Mouse (Mus musculus) C2C12 (cell line): ENCODE results near the gene Babam2. TPM values are rescaled to one million over a fixed set of nuclear protein-coding genes. Genes with fewer than 3 reads are reported as not detected.

Experiments used
- H3K27me3 ChIP-seq: one replicate; pipeline ENCODE4 v1.6.1; 2011; ENCODE audit not compliant: control insufficient read depth, insufficient read depth, insufficient read length
- H3K36me3 ChIP-seq: one replicate; pipeline ENCODE4 v1.6.1; 2011; ENCODE audit not compliant: control insufficient read depth, insufficient read depth
- H3K4me3 ChIP-seq: one replicate; pipeline ENCODE4 v1.5.1; 2011; ENCODE audit warnings: mild to moderate bottlenecking, control low read depth; ENCODE audit not compliant: poor library complexity, insufficient read depth, severe bottlenecking
- H3K79me2 ChIP-seq: one replicate; pipeline ENCODE4 v1.6.1; 2011; ENCODE audit not compliant: control insufficient read depth, insufficient read depth
- H3K79me3 ChIP-seq: one replicate; pipeline ENCODE4 v1.6.1; 2011; ENCODE audit warnings: low read depth, control low read depth
- H3ac ChIP-seq: one replicate; pipeline ENCODE3; 2011; ENCODE audit warnings: low read depth; ENCODE audit not compliant: control insufficient read depth, insufficient read length
- CEBPB ChIP-seq: IDR thresholded peaks from one replicate; pipeline ENCODE4 v1.6.1; 2011; ENCODE audit warnings: low read depth, mild to moderate bottlenecking, control low read depth, moderate library complexity
- CTCF ChIP-seq: IDR thresholded peaks from one replicate; pipeline ENCODE4 v1.5.1; 2011; ENCODE audit not compliant: control insufficient read depth, insufficient read depth, insufficient read length
- FOSL1 ChIP-seq: IDR thresholded peaks from one replicate; pipeline ENCODE4 v1.8.0; 2011; ENCODE audit warnings: mild to moderate bottlenecking, low read length; ENCODE audit not compliant: poor library complexity, insufficient read depth, severe bottlenecking
- MAX ChIP-seq: IDR thresholded peaks from one replicate; pipeline ENCODE4 v1.6.1; 2011; ENCODE audit warnings: mild to moderate bottlenecking, control low read depth
- MYOD1 ChIP-seq: IDR thresholded peaks from one replicate; pipeline ENCODE4 v1.6.1; 2011; ENCODE audit warnings: low read depth; ENCODE audit not compliant: control insufficient read depth, insufficient read length
- MYOG ChIP-seq: IDR thresholded peaks from one replicate; pipeline ENCODE4 v1.6.1; 2011; ENCODE audit not compliant: control insufficient read depth, insufficient read length; ENCODE audit errors: extremely low read depth
- USF1 ChIP-seq: IDR thresholded peaks from one replicate; pipeline ENCODE4 v1.6.1; 2011; ENCODE audit warnings: low read depth, mild to moderate bottlenecking, control low read depth, moderate library complexity
- polyA plus RNA-seq: library from polyadenylated mRNA; unstranded; fragments of >200 nt; fragmentation: generic; extraction: Trizol; gene quantifications from one replicate; pipeline ENCODE4 v1.2.1, GENCODE M21; 2012; ENCODE audit warnings: missing spikeins

The Babam2 gene
- polyA plus RNA-seq, 1 experiment = 36.0 TPM

- H3K79me3 ChIP-seq = peaks cover 2% of the 10 kb centered on the region
- H3K36me3 ChIP-seq = peaks cover 11% of the 10 kb centered on the region
- no peaks in the 10 kb centered on the region for H3K79me2 ChIP-seq
- no peaks in the 10 kb centered on the region for H3K27me3 ChIP-seq
- H3K4me3 ChIP-seq = no peak overlapping the region
- TF ChIP-seq MYOG (no peak), FOSL1 (no peak), CEBPB (no peak)
- no peak overlapping the region for H3ac ChIP-seq
These were observed 7.5 kb downstream of the Babam2 start for GRCm38 (mm10) chr5:31704971-31705370.

DNA sequence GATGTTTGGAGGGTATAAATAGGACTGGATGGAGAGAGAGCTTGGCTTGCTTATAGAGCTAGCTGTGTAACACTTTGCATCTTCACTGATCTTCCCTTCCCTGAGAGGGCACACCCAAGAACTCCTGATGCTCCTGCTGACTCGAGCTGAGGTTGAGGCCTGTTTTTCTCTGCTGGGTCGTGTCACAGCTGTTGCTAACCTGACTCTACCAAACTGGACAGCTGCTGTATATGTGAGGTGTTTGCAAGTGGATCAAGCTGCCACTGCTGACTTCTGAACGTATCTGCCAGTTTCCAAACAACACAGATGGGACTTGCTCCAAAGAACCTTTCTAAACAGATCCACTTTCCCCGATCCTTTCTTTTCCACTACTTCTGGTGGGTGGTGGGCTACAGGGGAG lies 9.3 kb downstream of the Babam2 start:
- Histone ChIP-seq H3ac (no peak overlapping the region), H3K27me3 (no peaks in the 10 kb centered on the region), H3K79me2 (no peaks in the 10 kb centered on the region), H3K36me3 (peaks cover 9% of the 10 kb centered on the region), H3K4me3 (no peak overlapping the region), H3K79me3 (no peaks in the 10 kb centered on the region)
- no peak for TF ChIP-seq MYOG
- TF ChIP-seq CEBPB = no peak
- no peak for TF ChIP-seq CTCF
- no peak for TF ChIP-seq USF1
- TF ChIP-seq FOSL1 = no peak
- TF ChIP-seq MYOD1 = no peak
- TF ChIP-seq MAX = no peak

DNA sequence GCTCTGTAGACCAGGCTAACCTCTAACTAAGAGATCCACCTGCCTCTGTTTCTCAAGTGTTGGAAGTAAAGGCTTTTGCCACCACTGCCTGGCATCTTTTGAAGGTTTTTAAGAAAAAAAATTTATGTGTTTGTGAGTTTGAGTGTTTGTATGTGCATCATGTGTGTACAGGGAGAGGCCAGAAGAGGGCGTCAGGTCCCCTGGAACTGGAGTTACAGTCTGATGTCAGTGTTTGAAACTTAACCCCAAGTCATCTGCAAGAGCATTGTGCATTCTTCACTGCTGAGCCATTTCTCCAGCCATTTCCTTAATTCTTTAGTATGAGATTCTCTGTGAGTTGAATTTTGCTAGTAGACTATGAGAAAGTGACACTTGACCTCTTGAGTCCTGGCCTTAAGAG lies 11.9 kb downstream of the Babam2 start:
- Histone ChIP-seq H3K4me3 (no peak overlapping the region), H3K79me3 (peaks cover 2% of the 10 kb centered on the region), H3K79me2 (no peaks in the 10 kb centered on the region), H3K27me3 (no peaks in the 10 kb centered on the region), H3ac (no peak overlapping the region), H3K36me3 (peaks cover 6% of the 10 kb centered on the region)
- TF ChIP-seq CTCF (peak; percentile 5), USF1 (no peak), MYOG (no peak), MYOD1 (no peak)

- TF ChIP-seq USF1 (no peak), CTCF (no peak), FOSL1 (no peak), CEBPB (no peak), MAX (no peak), MYOG (no peak), MYOD1 (no peak)
- Histone ChIP-seq H3K79me3 (peaks cover 3% of the 10 kb centered on the region), H3ac (no peak overlapping the region), H3K27me3 (no peaks in the 10 kb centered on the region), H3K79me2 (no peaks in the 10 kb centered on the region), H3K4me3 (no peak overlapping the region), H3K36me3 (no peaks in the 10 kb centered on the region)
These were observed 15.8 kb downstream of the Babam2 start for GRCm38 (mm10) chr5:31713280-31713711.

- Histone ChIP-seq H3K36me3 (no peaks in the 10 kb centered on the region), H3K79me3 (peaks cover 3% of the 10 kb centered on the region), H3K27me3 (no peaks in the 10 kb centered on the region), H3K4me3 (no peak overlapping the region), H3K79me2 (no peaks in the 10 kb centered on the region), H3ac (no peak overlapping the region)
- TF ChIP-seq MYOD1 (no peak), CTCF (no peak), MYOG (no peak), MAX (no peak)
These were observed 16.4 kb downstream of the Babam2 start for GRCm38 (mm10) chr5:31713841-31714264.

- Histone ChIP-seq H3K27me3 (no peaks in the 10 kb centered on the region), H3K36me3 (no peaks in the 10 kb centered on the region), H3ac (no peak overlapping the region), H3K79me2 (no peaks in the 10 kb centered on the region), H3K4me3 (no peak overlapping the region), H3K79me3 (peaks cover 3% of the 10 kb centered on the region)
- TF ChIP-seq USF1 (no peak), MAX (no peak), CTCF (no peak), MYOD1 (no peak), CEBPB (no peak), MYOG (no peak), FOSL1 (no peak)
These were observed 18.1 kb downstream of the Babam2 start for GRCm38 (mm10) chr5:31715486-31716150.
